Mouse (Mus musculus): ENCODE measurements at regions not wholly inside any gene's neighbourhood (a gene's known extent, or its start where the extent isn't known, plus 50 kb on each side); places are given as distances from the start of the nearest gene placed in this dataset.

- H3K79me2 ChIP-seq (ENCODE audit: control insufficient read depth, insufficient read depth) = no peaks in the 10 kb centered on the region
- no peak overlapping the region for H3ac ChIP-seq (ENCODE audit: control insufficient read depth, insufficient read length, low read depth)
- H3K4me3 ChIP-seq (ENCODE audit: insufficient read depth, poor library complexity, severe bottlenecking) = no peak overlapping the region
- no peak for TF ChIP-seq CEBPB (IDR thresholded peaks at IDR 0.05; ENCODE audit: low read depth)
- no peak for TF ChIP-seq MYOG (IDR thresholded peaks at IDR 0.05; ENCODE audit: control insufficient read depth, extremely low read depth, insufficient read length)
- TF ChIP-seq MYOD1 (IDR thresholded peaks at IDR 0.05; ENCODE audit: control insufficient read depth, insufficient read length, low read depth) = no peak
- no peak for TF ChIP-seq USF1 (IDR thresholded peaks at IDR 0.05; ENCODE audit: low read depth)
- no peaks in the 10 kb centered on the region for H3K79me3 ChIP-seq (ENCODE audit: low read depth)
- no peaks in the 10 kb centered on the region for H3K36me3 ChIP-seq (ENCODE audit: control insufficient read depth, insufficient read depth)
- H3K27me3 ChIP-seq (ENCODE audit: control insufficient read depth, insufficient read depth, insufficient read length) = no peaks in the 10 kb centered on the region
Observed at GRCm38 (mm10) chr4:58695281-58695680, 92.2 kb downstream of the Olfr267 start.

- H3K79me2 ChIP-seq (ENCODE audit: control insufficient read depth, insufficient read depth) = no peaks in the 10 kb centered on the region
- no peak overlapping the region for H3K4me3 ChIP-seq (ENCODE audit: insufficient read depth, poor library complexity, severe bottlenecking)
- H3ac ChIP-seq (ENCODE audit: control insufficient read depth, insufficient read length, low read depth) = no peak overlapping the region
- TF ChIP-seq CTCF (IDR thresholded peaks at IDR 0.05; ENCODE audit: control insufficient read depth, insufficient read depth, insufficient read length) = no peak
- TF ChIP-seq MAX (IDR thresholded peaks at IDR 0.05) = no peak
- TF ChIP-seq MYOD1 (IDR thresholded peaks at IDR 0.05; ENCODE audit: control insufficient read depth, insufficient read length, low read depth) = no peak
- TF ChIP-seq FOSL1 (IDR thresholded peaks at IDR 0.05; ENCODE audit: insufficient read depth, low read length, poor library complexity, severe bottlenecking) = no peak
- no peak for TF ChIP-seq MYOG (IDR thresholded peaks at IDR 0.05; ENCODE audit: control insufficient read depth, extremely low read depth, insufficient read length)
- no peak for TF ChIP-seq CEBPB (IDR thresholded peaks at IDR 0.05; ENCODE audit: low read depth)
- TF ChIP-seq USF1 (IDR thresholded peaks at IDR 0.05; ENCODE audit: low read depth) = no peak
- no peaks in the 10 kb centered on the region for H3K79me3 ChIP-seq (ENCODE audit: low read depth)
- no peaks in the 10 kb centered on the region for H3K36me3 ChIP-seq (ENCODE audit: control insufficient read depth, insufficient read depth)
- H3K27me3 ChIP-seq (ENCODE audit: control insufficient read depth, insufficient read depth, insufficient read length) = no peaks in the 10 kb centered on the region
Observed at GRCm38 (mm10) chr4:58693018-58693417, 94.5 kb downstream of the Olfr267 start.

- no peaks in the 10 kb centered on the region for H3K79me3 ChIP-seq (ENCODE audit: low read depth)
- no peak for TF ChIP-seq MYOG (IDR thresholded peaks at IDR 0.05; ENCODE audit: control insufficient read depth, extremely low read depth, insufficient read length)
- TF ChIP-seq FOSL1 (IDR thresholded peaks at IDR 0.05; ENCODE audit: insufficient read depth, low read length, poor library complexity, severe bottlenecking) = no peak
- no peaks in the 10 kb centered on the region for H3K79me2 ChIP-seq (ENCODE audit: control insufficient read depth, insufficient read depth)
- H3K27me3 ChIP-seq (ENCODE audit: control insufficient read depth, insufficient read depth, insufficient read length) = no peaks in the 10 kb centered on the region
- H3K4me3 ChIP-seq (ENCODE audit: insufficient read depth, poor library complexity, severe bottlenecking) = no peak overlapping the region
- no peak overlapping the region for H3ac ChIP-seq (ENCODE audit: control insufficient read depth, insufficient read length, low read depth)
- no peaks in the 10 kb centered on the region for H3K36me3 ChIP-seq (ENCODE audit: control insufficient read depth, insufficient read depth)
Observed at GRCm38 (mm10) chr4:58681926-58682325, 105.6 kb downstream of the Olfr267 start.

- Histone ChIP-seq H3K27me3 (ENCODE audit: control insufficient read depth, insufficient read depth, insufficient read length) (no peaks in the 10 kb centered on the region), H3K79me2 (ENCODE audit: control insufficient read depth, insufficient read depth) (no peaks in the 10 kb centered on the region), H3K79me3 (ENCODE audit: low read depth) (no peaks in the 10 kb centered on the region), H3K36me3 (ENCODE audit: control insufficient read depth, insufficient read depth) (no peaks in the 10 kb centered on the region), H3ac (ENCODE audit: control insufficient read depth, insufficient read length, low read depth) (no peak overlapping the region), H3K4me3 (ENCODE audit: insufficient read depth, poor library complexity, severe bottlenecking) (no peak overlapping the region)
- TF ChIP-seq CEBPB (IDR thresholded peaks at IDR 0.05; ENCODE audit: low read depth) = no peak
- no peak for TF ChIP-seq FOSL1 (IDR thresholded peaks at IDR 0.05; ENCODE audit: insufficient read depth, low read length, poor library complexity, severe bottlenecking)
- TF ChIP-seq MYOD1 (IDR thresholded peaks at IDR 0.05; ENCODE audit: control insufficient read depth, insufficient read length, low read depth) = no peak
- no peak for TF ChIP-seq CTCF (IDR thresholded peaks at IDR 0.05; ENCODE audit: control insufficient read depth, insufficient read depth, insufficient read length)
- no peak for TF ChIP-seq USF1 (IDR thresholded peaks at IDR 0.05; ENCODE audit: low read depth)
- TF ChIP-seq MYOG (IDR thresholded peaks at IDR 0.05; ENCODE audit: control insufficient read depth, extremely low read depth, insufficient read length) = no peak
- TF ChIP-seq MAX (IDR thresholded peaks at IDR 0.05) = no peak
Observed at GRCm38 (mm10) chr4:58677701-58678385, 109.7 kb downstream of the Olfr267 start.

- Histone ChIP-seq H3ac (ENCODE audit: control insufficient read depth, insufficient read length, low read depth) (no peak overlapping the region), H3K36me3 (ENCODE audit: control insufficient read depth, insufficient read depth) (no peaks in the 10 kb centered on the region), H3K27me3 (ENCODE audit: control insufficient read depth, insufficient read depth, insufficient read length) (no peaks in the 10 kb centered on the region), H3K79me2 (ENCODE audit: control insufficient read depth, insufficient read depth) (no peaks in the 10 kb centered on the region), H3K4me3 (ENCODE audit: insufficient read depth, poor library complexity, severe bottlenecking) (no peak overlapping the region), H3K79me3 (ENCODE audit: low read depth) (no peaks in the 10 kb centered on the region)
- TF ChIP-seq MAX (IDR thresholded peaks at IDR 0.05) = no peak
- no peak for TF ChIP-seq MYOD1 (IDR thresholded peaks at IDR 0.05; ENCODE audit: control insufficient read depth, insufficient read length, low read depth)
- TF ChIP-seq FOSL1 (IDR thresholded peaks at IDR 0.05; ENCODE audit: insufficient read depth, low read length, poor library complexity, severe bottlenecking) = no peak
- TF ChIP-seq CTCF (IDR thresholded peaks at IDR 0.05; ENCODE audit: control insufficient read depth, insufficient read depth, insufficient read length) = no peak
- TF ChIP-seq USF1 (IDR thresholded peaks at IDR 0.05; ENCODE audit: low read depth) = no peak
- TF ChIP-seq MYOG (IDR thresholded peaks at IDR 0.05; ENCODE audit: control insufficient read depth, extremely low read depth, insufficient read length) = no peak
- no peak for TF ChIP-seq CEBPB (IDR thresholded peaks at IDR 0.05; ENCODE audit: low read depth)
Observed at GRCm38 (mm10) chr4:58671406-58672035, 116.0 kb downstream of the Olfr267 start.

- no peaks in the 10 kb centered on the region for H3K79me3 ChIP-seq (ENCODE audit: low read depth)
- no peaks in the 10 kb centered on the region for H3K36me3 ChIP-seq (ENCODE audit: control insufficient read depth, insufficient read depth)
- H3K27me3 ChIP-seq (ENCODE audit: control insufficient read depth, insufficient read depth, insufficient read length) = no peaks in the 10 kb centered on the region
- H3K4me3 ChIP-seq (ENCODE audit: insufficient read depth, poor library complexity, severe bottlenecking) = no peak overlapping the region
- H3K79me2 ChIP-seq (ENCODE audit: control insufficient read depth, insufficient read depth) = no peaks in the 10 kb centered on the region
- H3ac ChIP-seq (ENCODE audit: control insufficient read depth, insufficient read length, low read depth) = no peak overlapping the region
- TF ChIP-seq MYOG (IDR thresholded peaks at IDR 0.05; ENCODE audit: control insufficient read depth, extremely low read depth, insufficient read length) (no peak), CTCF (IDR thresholded peaks at IDR 0.05; ENCODE audit: control insufficient read depth, insufficient read depth, insufficient read length) (no peak)
Observed at GRCm38 (mm10) chr4:58670906-58671250, 116.6 kb downstream of the Olfr267 start.
